Mouse (Mus musculus) embryo, embryonic 10.5 days (tissue): ENCODE results near the gene Ablim2.

Experiments used
- DNase-seq: peaks from one replicate; pipeline ENCODE4 v3.0.0-alpha.2; 2015; ENCODE audit warnings: low spot score

The Ablim2 gene

GRCm38 (mm10) chr5:35889641-35890040 lies 132.0 kb downstream of the Ablim2 start:
- no peak for DNase-seq

GRCm38 (mm10) chr5:35890985-35891730 lies 133.5 kb downstream of the Ablim2 start:
- DNase-seq: no peak

- DNase-seq: no peak
Measured at GRCm38 (mm10) chr5:35892363-35892762, 134.7 kb downstream of the Ablim2 start.

- DNase-seq: peak; percentile 99
Measured at GRCm38 (mm10) chr5:35893093-35893804, 135.6 kb downstream of the Ablim2 start, which contains the start of gene Afap1. Gene Afap1 (plus strand): TSS chr5:35893319.

- DNase-seq: peak; percentile 63
Measured at GRCm38 (mm10) chr5:35893805-35894260, 136.2 kb downstream of the Ablim2 start.

- DNase-seq: peak; percentile 21
Measured at GRCm38 (mm10) chr5:35894295-35895047, 136.8 kb downstream of the Ablim2 start.

GRCm38 (mm10) chr5:35895926-35896325 lies 138.2 kb downstream of the Ablim2 start:
- DNase-seq: no peak

- DNase-seq: no peak
Measured at GRCm38 (mm10) chr5:35896556-35896955, 138.9 kb downstream of the Ablim2 start.

- DNase-seq: no peak
Measured at GRCm38 (mm10) chr5:35897147-35897546, 139.5 kb downstream of the Ablim2 start.

GRCm38 (mm10) chr5:35898114-35898513 lies 140.4 kb downstream of the Ablim2 start:
- DNase-seq: no peak

- no peak for DNase-seq
Measured at GRCm38 (mm10) chr5:35898994-35899393, 141.3 kb downstream of the Ablim2 start.

GRCm38 (mm10) chr5:35900401-35901225 lies 142.9 kb downstream of the Ablim2 start:
- no peak for DNase-seq

GRCm38 (mm10) chr5:35901226-35901809 lies 143.6 kb downstream of the Ablim2 start:
- DNase-seq: no peak

- no peak for DNase-seq
Measured at GRCm38 (mm10) chr5:35903456-35903855, 145.8 kb downstream of the Ablim2 start.

- no peak for DNase-seq
Measured at GRCm38 (mm10) chr5:35905283-35905682, 147.6 kb downstream of the Ablim2 start.

- no peak for DNase-seq
Measured at GRCm38 (mm10) chr5:35907090-35907489, 149.4 kb downstream of the Ablim2 start.

- DNase-seq: peak; percentile 68
Measured at GRCm38 (mm10) chr5:35907633-35908426, 150.2 kb downstream of the Ablim2 start.

GRCm38 (mm10) chr5:35908626-35909443 lies 151.2 kb downstream of the Ablim2 start:
- no peak for DNase-seq

GRCm38 (mm10) chr5:35915629-35916300 lies 158.1 kb downstream of the Ablim2 start:
- no peak for DNase-seq
